Mouse (Mus musculus) ZHBTc4 (cell line): ENCODE measurements at regions not wholly inside any gene's neighbourhood (a gene's known extent, or its start where the extent isn't known, plus 50 kb on each side); places are given as distances from the start of the nearest gene placed in this dataset.

Source experiments
- DNase-seq: peaks from one replicate; pipeline ENCODE4 v3.0.0-alpha.2; 2011; ENCODE audit warnings: low read depth, low spot score

- no peak for DNase-seq
These were observed 151.8 kb upstream of the Klf3 start for GRCm38 (mm10) chr5:64651407-64651806.

- no peak for DNase-seq
These were observed 149.4 kb upstream of the Klf3 start for GRCm38 (mm10) chr5:64653764-64654163.

DNA sequence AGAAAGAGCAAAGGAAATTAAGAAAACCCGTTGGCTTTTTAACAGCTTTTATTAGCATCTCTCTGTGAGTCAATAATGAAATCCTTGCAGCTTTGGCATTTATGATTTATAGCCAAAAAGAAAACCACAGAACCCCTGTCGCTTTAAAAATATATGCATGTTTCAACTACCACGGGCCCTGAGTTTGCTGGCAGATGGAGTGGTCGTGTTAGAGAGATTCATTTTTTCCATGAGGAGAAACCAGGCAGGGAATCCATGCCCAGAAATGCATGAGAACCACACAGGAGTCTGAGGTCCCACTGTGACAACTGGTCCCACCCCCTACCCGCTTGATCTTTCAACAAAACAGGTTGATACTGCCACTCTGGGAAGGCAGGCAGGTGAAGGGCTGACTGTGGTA is 147.9 kb upstream of the Klf3 start:
- DNase-seq, result no peak

GRCm38 (mm10) chr5:64661959-64662358 is 141.2 kb upstream of the Klf3 start:
- no peak for DNase-seq

GRCm38 (mm10) chr5:64662476-64662875 is 140.7 kb upstream of the Klf3 start:
- no peak for DNase-seq

- DNase-seq, result no peak
These were observed 139.4 kb upstream of the Klf3 start for GRCm38 (mm10) chr5:64663766-64664165.

DNA sequence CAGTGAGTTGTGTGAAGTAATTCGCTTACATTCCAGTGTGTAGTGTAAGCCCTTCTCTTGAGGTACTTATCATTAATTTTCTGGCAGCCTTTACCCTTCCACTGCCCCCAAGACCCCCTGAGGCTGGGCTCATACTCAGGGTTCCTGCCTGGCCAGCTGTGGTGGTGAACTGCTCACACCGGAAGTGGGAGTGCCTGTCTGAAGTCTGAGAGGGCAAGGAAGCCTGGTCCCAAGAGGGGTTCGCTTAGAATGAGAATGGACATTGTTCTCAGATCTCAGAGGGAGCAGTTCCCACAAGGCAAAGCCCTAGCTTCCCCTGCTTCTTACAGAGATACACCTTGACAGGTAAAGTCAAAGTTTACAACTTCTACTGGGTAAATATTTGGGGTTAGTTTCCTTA is 138.1 kb upstream of the Klf3 start:
- DNase-seq, result peak; percentile 23

- no peak for DNase-seq
These were observed 136.9 kb upstream of the Klf3 start for GRCm38 (mm10) chr5:64666256-64666655.

DNA sequence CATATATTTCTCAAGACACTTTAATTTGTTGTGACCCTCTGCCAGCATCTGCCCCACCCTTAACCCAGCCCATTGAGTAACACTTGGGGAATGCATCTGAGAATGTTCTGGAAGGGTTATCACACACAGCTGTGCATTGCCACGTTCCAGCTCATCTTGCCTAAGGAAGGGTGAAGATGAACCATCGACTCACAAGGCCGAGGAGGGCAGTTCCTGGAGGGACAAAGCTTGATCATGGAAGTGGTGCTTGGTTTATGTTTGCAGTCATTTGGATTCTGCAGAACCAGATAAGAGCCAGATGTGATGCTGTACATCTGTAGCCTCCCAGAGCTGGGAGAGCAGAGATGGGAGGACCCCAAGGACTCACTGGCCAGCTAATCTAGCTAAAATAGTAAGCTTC is 136.1 kb upstream of the Klf3 start:
- DNase-seq, result no peak

- DNase-seq, result no peak
These were observed 129.3 kb upstream of the Klf3 start for GRCm38 (mm10) chr5:64673861-64674260.

- no peak for DNase-seq
These were observed 126.8 kb upstream of the Klf3 start for GRCm38 (mm10) chr5:64676214-64676945.

- DNase-seq, result no peak
These were observed 126.1 kb upstream of the Klf3 start for GRCm38 (mm10) chr5:64676946-64677588.

GRCm38 (mm10) chr5:64678706-64679105 is 124.5 kb upstream of the Klf3 start:
- DNase-seq, result no peak

DNA sequence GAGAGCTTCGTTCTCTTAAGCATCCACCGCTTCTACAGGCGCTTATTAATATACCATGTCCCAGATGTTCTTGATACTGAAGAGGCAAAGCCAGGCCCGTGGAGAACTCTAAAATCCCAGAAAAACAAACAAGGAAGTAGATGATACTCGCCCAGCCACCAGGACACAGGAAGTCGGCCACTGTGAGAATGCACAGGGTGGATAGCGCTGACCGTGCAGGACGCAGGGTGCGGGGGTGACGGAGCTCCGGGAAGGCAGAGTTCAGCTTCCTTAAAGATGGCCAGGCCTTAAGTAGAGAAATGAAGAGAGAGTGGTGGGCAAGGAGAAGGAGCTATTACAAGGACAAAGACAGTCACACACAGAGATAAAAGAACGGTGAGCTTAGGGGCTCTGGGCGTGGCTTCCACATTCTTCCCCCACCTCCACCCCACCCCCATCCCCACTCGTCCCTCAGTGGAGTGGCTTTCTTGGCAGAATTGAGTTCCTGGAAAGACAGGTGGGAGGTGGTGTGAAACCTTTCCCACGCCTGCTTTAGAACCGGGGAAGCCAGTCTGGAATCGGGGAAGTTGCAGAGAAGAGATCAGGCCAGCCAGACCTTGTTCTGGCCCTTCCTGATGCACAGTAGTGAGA is 123.1 kb upstream of the Klf3 start:
- peak; percentile 83 for DNase-seq

DNA sequence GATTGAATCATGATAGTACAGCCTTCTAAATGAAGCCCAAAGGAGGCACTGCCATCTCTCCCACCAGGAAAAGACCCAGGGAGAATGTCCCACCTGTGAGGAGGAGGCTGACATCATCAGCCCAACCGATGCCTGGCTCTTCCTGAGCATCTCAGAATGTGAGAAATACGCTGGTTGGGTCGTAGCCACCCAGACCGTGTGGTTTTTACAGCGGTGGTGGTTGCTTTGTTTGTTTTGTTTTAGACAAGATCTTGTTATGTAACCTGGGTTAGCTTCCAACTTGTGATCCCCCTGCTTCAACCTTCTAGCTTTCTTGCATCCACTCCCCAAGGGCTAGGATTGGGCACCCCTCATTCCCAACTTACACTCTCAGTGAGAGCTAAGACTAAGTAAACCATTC is 122.0 kb upstream of the Klf3 start:
- DNase-seq, result no peak

DNA sequence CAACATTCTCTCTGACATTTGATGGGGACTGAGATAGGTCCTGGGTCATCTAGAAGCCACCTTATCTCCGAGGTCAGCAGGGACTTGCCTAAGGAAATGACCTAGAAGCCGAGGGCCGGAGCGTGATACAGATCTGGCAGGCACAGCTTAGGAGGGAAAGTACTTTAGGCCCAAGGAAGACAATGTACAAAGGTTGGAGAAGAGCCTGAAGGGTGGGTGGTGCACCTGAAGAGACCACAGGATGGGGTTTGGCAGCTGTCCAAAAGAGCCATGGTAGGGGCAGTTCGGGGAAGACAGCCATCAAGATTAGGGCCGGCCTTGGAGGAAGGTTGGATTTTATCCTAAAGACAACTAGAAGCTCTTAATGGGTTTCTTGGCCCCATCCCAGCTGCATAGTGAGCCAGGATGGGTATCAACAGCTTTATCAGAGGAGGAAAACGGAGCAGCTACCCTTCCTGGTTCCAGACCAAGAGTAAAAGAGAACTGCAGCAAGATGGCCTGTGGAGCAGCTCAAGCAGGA is 120.8 kb upstream of the Klf3 start:
- DNase-seq, result peak; percentile 39

- DNase-seq, result no peak
These were observed 119.8 kb upstream of the Klf3 start for GRCm38 (mm10) chr5:64683419-64683818.

DNA sequence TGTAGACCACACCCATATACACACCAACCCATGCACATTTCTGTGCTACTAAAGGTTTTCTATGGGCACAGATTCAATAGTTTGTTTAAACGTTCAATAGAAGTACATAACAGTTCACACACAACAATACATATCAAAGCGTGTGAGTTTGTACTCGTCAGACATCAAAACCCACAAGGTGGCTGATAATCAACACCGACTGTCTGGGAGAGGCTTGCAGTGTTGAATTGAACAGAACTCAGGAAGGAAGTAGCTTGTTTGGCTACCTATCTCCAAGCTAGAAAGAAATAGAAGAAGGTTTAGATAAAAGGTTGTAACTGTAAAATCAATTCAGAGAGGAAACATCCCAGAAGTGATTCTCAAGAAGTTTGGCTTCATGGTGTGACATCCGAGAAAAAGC is 118.9 kb upstream of the Klf3 start:
- no peak for DNase-seq

DNA sequence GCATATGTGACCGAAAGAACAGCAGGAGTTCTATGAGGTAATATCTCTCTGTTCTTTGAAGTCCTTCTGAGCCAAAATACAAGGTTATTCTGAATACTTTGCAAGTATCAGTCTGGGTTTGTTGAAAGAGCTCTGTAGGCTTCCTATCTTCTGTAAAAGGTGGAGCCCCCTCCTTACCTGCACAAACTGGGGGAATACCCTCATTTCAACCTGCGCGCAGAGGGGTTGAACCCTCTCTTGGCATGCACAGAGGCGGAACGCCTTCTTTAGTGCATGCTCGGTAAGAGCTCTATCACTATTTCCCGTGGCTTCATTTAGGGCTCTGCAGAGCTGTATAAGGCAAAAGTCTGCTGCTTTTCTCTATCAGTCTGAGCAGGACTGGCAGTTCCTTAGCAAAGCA is 113.0 kb upstream of the Klf3 start:
- no peak for DNase-seq

DNA sequence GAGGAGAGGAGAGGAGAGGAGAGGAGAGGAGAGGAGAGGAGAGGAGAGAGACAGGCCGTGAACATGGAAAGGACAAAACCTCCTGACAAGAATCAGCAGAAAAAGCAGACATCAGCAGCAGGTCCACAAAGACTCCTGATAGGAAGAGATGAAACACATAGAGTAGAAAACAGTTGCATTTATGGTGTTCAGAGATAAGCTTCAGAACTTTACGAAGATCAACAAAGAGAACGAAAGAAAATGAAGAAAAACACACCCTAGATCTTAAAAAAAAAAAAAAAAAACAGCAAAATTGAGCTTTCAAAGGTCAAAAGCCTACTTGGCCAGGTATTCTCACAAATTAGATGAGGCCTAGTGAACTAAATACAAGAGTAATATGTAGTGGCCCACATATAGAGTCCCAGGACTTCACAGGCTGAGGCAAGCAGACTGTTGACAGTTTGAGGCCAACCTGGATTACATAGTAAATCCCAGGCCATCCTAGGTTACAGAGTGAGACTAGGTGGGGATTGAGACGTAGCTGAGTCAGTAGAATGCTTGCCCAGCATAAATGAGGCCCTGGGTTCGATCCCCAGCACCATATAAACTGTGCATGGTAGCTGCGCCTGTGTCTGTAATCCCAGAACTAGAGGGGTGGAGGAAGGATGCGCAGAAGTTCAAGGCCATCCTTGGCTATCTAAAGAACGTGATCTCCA is 111.6 kb upstream of the Klf3 start:
- DNase-seq, result no peak

GRCm38 (mm10) chr5:64692335-64692734 is 110.9 kb upstream of the Klf3 start:
- DNase-seq, result no peak

GRCm38 (mm10) chr5:64693616-64694015 is 109.6 kb upstream of the Klf3 start:
- DNase-seq, result no peak
